Mouse (Mus musculus) liver, embryonic 14.5 days (tissue): ENCODE data around the gene Nrxn2.

ENCODE experiments used
- CTCF ChIP-seq: IDR thresholded peaks from 2 replicates; pipeline ENCODE4 v1.5.1; 2016; ENCODE audit warnings: antibody characterized with exemption, low read depth, control low read depth
- EP300 ChIP-seq: IDR thresholded peaks from 2 replicates; pipeline ENCODE4 v1.6.1; 2016; ENCODE audit warnings: antibody characterized with exemption, low read depth

- TF ChIP-seq CTCF: no peak
- TF ChIP-seq EP300: no peak
Measured at GRCm38 (mm10) chr19:6408749-6409148, 9.8 kb upstream of the Nrxn2 start.
